Mouse (Mus musculus): Measurements from ENCODE around the gene Slc7a5. TPM values are rescaled to one million over a fixed set of nuclear protein-coding genes. Genes with fewer than 3 reads are reported as not detected.

Slc7a5 gene
- total RNA-seq, 2 experiments from 2014 or later, result 35.3 to 48.3 TPM

DNA sequence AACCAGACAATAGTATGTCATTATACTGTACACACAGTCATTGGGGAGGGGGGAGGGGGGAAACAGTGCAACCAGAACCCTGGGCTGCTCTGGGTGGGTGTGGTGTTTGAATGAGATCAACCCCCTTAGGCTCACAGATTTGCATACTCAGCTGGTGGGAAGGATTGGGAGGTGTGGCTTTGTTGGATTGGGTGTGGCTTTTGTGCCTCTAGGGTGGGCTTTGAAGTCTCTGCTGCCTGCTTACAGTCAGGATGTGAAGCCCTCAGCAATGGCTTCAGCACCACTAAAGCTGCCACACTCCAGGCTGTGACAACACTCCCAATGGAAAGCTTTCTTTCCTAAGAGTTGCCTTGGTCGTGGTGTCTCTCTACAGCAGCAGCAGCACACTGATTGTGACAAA lies 19.9 kb downstream of the Slc7a5 start:
- DNase-seq (ENCODE audit: low spot score in 2 of 2), result no peak

DNA sequence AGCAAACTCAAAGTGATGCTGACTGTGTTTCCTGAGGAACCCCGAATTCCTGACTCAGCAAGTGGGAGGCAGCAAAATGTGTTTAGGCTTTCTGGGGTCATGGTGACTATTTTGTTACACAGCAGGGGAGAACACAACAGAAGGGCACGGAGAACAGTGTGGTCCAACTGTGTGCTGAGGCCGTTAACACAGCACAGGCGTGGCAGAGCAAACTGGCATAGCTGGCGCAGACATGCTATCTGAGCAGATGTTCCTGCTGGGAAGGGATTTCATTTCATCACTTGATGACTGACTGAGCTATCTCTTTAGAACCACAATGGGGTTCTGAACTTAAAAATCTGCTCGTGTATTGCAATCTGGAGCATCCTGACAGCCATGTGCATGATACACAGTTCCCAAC lies 22.1 kb downstream of the Slc7a5 start:
- no peak for DNase-seq (ENCODE audit: low spot score in 2 of 2)

DNA sequence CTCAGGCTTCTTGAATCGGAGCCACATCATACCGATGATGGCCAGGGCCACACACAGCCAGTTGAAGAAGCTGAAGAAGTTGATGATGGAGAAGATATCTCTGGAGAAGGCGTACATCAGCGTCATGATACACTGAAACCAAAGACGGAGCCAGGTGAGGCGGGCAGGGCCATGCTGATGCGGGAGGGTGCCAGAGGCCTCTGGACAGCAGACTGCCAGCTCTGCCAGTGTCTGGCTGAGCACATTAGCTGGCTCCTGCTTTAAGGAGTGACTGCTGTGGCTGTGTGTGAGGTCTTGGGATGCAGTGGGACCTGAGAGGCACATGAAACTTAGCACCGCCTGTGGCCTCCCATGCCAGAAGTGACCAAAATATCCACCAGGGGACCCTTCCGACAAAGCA lies 22.5 kb downstream of the Slc7a5 start:
- no peak for DNase-seq (ENCODE audit: low spot score in 2 of 2)

DNA sequence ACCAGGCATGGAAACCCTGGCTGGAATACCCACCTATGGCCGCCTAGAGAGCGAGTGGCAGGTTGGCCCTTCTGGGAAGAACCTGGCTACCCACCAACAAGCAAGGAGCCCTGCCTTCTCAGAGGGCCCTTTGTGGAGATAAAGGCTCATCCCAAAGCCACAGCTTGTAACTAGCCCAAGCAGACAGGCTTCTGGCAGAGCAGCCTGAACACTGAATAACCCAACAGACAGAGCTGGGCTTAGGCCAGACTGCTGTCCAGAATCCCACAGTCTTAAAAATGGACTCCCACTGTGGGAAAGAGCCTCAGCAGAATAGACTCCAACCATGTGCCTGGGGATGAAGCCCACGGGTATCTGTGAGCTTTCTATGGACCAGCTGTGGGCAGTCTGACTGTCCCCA lies 23.3 kb downstream of the Slc7a5 start:
- DNase-seq (ENCODE audit: low spot score in 2 of 2), result no peak

DNA sequence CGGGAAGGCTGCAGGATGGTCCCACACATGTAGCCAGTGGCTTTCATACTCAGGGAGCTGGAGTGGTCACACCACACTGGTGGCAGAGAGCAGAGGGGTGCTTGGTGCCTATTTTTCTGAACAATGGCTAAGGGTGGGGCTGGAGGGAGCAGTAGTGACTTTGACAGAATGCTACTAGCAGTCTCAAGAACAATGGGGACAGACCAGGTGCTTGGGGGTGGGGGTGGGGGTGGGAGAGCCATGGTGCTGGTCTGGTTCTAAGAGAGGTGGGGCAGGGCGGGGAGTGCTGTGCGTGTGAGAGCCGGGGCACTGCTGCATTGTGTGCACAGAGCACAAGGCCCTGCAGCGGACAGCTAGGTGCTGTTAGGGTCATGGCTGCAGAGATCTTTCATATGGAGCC lies 25.6 kb downstream of the Slc7a5 start:
- no peak for DNase-seq (ENCODE audit: low spot score in 2 of 2)

DNA sequence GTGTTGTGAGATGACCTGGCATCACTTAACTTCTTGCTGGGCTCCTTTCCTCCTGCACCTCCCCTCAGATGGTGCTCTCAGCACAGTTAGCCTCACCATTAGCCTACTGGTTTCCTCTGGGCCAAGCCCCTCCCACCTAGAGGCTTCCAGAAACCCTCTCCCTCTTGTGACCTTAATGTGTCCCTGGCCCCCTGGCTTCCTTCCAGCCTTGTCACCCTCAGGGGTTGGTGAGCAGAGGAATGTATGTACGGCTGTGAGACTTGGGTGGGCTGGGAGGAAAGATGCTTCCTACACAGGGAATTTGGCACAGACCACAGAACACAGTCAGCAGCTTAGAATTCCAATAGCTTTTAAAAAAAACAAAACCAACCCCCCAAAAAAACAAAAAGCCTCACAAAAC lies 26.7 kb downstream of the Slc7a5 start:
- DNase-seq (ENCODE audit: low spot score in 2 of 2), result no peak

DNA sequence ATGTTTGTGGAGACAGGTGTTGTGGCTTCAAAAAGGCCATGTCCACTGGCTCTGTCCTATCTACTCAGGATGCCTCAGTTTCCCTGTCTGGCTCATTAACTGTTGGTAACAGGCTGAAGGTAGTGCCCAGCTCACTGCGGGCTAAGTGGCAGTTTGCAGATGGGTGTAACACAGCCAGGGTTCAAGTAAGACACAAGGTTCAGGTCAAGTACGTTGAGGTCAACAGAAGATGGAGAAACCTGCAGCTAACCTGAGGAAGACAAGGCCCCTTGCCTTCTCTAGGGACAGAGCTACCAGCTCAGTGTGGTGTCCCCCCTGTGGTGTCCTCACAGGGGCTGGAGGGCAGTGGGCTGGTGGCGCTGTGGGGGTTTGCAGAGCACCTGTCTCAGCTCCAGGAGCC lies 27.8 kb downstream of the Slc7a5 start:
- DNase-seq (ENCODE audit: low spot score in 2 of 2), result no peak

DNA sequence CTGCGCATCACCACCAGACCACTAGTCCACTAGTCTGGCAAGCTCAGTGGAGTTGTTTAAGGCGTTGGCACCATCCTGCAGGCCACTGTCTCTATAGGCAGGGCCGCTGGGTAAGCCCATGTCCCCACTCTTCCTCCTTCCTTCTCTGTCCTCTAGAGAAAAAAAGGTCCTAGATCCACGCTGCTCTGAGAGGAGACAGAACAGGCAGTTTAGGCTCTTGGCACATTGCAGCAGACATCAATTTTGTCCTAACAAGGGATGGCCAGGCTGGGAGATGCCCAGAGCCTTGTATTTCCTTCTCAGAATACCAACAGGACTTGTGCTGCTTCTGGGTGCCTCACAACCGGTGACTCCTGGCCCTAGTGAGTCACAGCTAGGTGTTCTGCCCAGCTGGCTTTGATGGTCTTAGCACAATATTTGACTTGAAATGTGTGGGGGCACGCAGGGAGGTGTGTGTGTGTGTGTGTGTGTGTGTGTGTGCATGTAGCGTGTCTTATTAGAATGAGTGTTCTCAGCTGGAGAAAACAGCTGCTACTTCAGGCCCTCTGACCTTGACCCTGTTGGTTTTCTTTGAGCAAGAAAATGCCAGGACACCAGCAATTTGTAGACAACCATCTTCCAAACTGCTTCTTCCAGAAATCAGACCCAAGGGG lies 29.5 kb downstream of the Slc7a5 start:
- DNase-seq (ENCODE audit: low spot score in 2 of 2), result no peak

DNA sequence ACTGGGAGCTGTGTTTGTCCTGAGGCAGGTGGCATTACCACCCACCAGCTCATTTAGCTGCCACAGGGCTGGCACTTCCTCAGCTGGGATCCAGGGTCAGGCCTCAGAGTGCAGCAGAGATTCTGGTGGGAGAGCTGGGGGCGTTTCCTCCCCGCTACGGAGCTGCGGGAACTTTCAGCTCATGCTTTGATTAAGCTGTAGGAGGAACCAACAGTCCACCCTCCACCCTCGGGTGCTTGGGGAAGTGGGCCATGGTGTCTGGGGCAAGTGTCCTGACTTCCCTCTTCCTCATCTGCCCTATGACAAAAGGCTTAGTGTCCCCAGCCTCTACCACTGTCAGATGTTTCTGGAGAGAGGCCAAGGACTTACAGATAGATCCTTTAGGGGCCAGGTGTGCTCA lies 30.3 kb downstream of the Slc7a5 start:
- no peak for DNase-seq (ENCODE audit: low spot score in 2 of 2)

DNA sequence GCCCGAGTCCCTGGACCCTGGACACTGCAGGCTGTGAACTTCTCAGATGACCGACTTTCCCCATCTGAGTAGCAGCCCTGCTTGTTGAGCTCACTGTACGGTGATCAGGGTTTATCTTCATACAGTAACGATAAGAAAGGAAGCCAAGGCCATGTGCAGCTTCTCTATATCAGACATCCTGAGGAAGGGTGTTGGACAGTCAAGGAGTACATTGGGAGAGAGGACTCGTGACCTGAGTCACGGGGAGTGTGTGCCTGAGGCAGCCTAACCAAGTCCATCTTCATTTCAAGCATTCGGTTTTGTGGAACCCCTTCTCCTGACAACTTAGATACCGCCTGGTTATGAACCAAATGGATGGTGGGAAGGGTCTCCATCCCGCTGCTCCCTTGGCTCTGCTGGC lies 32.0 kb downstream of the Slc7a5 start:
- DNase-seq (ENCODE audit: low spot score in 2 of 2), result no peak

DNA sequence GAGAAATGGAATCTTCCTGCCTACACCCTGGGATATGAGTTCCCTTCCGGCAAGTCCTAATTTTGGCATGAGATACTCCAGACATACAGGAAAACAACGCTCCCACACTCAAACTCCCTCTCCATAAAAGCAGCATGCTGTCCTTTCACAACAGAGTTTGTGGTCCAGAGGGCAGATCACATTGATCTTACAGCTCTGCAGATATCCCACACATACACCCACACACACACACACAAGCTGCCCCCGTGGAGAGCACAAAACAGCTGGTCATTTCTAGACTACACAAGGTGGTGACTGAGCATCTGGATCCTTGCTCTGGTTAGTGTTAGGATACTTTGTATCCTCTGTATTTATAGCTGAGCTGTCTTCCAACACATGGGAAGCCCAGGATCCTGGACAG lies 32.4 kb downstream of the Slc7a5 start:
- no peak for DNase-seq (ENCODE audit: low spot score in 2 of 2)

DNA sequence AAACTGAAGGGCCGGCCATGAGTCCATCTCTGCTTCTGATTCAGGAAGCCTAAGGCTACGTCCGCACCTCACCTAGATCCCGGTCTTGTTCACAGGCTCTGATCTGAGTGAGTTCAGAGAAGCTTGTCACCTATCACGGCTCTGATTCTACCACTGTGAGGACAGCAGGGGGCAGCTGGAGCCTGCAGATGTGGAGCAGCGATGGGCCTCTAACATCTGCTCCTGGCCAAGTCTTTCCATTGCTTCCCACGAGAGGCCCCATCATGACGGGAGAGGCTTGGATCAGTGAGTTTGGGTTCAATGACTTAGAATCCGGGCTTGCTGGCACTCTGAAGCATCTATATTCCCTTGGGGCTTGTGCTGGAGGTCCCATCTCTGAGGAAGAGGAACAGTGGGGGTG lies 33.5 kb downstream of the Slc7a5 start:
- peak; percentile 48 to 50 for DNase-seq (ENCODE audit: low spot score in 2 of 2)

DNA sequence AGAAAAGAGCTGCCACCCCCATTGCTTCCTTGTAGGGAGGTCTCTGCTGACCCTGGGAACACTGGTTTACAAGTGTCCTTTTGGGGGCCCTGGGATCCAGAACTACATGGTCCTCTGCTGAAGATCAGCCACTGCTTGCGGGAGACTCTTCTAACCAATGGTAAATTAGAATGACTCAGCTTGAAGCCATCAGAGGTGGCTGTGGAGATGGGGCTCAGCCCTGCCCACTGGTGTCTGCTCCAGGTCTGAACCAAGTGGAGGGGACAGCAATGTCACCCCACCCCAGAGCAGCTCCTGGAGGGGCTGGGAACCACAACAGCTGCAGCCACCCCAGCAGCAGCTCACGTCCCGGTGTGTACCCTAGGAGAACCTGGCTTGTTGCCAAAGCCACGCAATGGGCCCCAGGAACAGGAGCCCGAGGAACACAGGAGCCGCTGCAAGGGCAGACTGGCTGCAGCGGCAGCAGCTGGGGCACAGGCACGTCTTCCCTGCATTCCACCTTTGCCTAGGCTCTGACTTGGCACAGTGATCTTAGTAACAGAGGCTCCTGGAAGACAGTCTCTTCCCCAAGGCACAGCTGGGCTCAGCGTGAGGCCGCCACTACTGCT lies 35.6 kb downstream of the Slc7a5 start:
- peak in 1 of 2 experiments; percentile 23 for DNase-seq (ENCODE audit: low spot score in 2 of 2)

DNA sequence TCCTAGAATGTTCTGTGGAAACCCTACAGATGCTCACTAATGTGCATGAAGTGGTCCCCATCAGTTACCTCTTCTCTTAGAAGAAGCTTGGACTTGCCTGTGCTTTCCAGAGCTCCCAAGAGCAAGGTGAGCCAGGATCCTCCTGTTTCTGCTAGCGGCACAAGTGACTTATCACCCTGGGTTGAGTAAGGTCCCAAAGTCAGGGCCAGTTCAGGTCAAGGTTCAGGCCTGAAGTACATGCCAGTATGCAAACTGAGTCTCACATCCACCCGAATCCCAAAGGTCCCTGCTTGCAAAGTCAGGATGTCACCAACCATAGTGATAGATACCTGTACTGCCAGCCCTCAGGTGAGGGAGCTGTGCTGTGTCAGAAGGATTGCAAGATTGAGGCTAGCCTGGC lies 37.3 kb downstream of the Slc7a5 start:
- DNase-seq (ENCODE audit: low spot score in 2 of 2), result no peak

DNA sequence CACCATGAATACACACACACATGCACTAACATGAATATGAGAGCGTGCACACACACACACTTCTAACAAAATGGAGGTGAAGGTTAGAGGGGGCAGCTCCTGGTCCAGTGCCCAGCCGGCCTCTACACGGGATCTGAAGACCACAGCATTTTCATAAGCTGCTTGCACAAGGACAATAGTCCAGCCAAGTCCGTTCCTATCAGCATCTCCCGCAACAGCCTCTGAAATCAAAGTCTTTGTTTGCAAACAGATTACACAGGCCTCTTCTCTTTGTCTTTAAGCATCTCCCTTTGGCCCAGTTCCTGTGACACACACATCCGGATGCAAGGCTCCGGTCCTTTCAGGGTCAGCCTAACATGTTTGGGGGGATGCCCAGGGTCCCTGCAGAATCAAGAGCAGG lies 38.6 kb downstream of the Slc7a5 start:
- DNase-seq (ENCODE audit: low spot score in 2 of 2), result no peak

DNA sequence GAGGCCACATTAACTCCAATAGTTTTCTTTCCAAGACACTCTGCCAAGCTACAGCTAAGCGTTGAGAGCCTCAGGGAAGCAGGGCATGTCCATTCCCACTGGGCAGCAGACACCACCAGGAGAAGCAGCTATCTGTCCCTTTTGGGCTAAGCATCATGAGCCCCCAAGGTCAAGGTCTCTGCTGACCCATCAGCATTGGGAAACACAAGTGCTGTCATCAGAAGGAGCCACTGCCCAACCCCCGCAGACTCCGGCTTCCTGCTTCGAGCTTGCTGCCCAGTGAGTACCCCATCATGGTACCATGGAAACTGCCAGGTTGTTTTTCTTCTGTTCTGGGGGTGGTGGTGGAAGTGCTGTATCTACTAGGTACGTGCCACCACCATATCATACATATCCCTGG lies 39.3 kb downstream of the Slc7a5 start:
- peak in 1 of 2 experiments; percentile 43 for DNase-seq (ENCODE audit: low spot score in 2 of 2)

DNA sequence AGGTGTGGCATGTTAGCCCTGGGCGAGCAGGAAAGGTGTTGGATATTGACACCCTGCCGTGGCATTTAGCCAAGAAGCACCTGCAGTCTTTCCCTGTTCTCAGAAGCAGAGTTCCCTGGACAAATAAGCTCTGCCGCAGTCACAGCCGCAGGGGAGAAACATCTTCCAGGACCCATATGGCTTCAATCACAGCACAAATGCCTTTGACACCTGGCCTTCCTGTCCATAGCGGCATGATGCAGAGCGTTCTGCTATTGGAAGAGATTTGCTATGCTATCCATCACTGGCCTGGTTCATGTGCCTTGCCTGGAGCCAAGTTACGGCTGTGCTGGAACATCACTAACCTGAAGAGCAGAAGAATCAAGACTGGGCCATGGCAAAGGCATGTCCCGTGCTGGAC lies 42.1 kb downstream of the Slc7a5 start:
- DNase-seq (ENCODE audit: low spot score in 2 of 2), result no peak

DNA sequence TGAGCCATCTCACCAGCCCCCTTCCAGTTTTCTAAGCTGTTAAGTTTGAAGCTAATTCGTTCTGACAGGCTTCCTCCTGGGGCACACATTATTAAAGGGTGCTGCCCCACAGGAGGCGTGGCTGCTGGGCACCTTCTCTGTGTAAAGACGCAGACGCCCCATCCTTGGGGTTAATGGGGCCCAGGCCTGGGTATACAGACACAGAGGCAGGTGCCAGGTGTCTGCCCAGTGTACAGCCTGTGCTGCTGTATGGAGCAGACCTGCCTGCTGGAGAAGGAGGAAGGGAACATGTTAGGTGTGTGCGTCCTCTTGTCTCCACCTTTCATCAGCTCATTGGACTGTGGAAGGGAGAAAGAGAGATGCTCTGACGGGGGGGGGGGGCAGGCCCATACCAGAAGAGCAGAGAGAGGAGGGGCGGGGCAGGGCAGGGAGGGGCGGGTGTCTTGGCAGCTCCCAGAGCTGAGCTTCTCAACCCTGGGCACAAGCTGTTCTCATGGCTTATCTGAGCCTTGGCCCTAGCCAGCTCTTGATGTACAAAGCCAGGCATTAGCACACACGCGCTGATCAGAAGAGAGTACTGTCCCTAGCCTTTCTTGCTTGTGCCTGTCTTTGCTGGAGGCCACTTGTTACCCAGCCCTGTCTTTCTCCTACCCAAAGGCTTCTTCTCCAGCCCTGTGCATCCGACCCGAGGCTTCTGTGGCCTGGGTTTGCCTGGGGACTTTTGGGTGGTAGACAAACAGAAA lies 45.5 kb downstream of the Slc7a5 start:
- no peak for DNase-seq (ENCODE audit: low spot score in 2 of 2)

DNA sequence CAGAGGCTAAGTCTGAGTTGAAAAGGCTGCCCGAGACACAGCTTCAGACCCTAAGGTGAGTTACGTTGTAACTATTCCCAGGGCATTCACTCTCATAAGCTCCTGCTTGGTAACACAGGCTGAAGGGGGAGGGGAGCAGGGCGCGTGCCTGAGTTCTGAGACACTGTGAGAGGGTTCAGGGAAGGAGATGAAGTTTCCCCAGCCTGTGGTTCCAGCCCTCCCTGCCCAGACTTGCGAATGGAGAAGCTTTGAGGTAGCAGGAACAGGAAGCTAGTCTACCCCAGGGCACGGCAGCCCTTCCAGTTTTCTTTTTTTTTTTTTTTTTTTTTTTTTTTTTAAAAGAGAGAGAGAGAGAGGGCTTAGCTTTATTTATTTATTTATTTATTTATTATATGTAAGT lies 46.2 kb downstream of the Slc7a5 start:
- DNase-seq (ENCODE audit: low spot score in 2 of 2), result no peak

DNA sequence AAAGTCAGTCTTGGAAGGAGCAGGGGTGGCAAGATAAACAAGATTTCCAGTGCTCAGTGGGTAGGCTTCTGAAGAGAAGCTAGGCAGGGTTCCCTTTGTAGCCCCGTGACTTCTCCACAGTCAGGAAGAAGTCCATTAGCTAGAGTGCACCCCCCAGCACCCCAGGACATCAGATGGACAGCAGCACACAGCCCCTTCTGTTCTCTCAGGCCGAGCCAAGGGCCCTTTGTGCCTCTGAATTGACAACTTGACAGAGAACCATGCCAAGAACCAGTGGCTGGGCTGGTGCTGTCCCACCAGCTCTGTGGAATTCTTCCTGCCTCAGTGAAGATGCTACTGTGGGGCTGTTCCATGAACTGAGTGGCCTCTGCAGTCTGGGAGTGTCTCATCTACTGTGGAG lies 49.7 kb downstream of the Slc7a5 start:
- DNase-seq (ENCODE audit: low spot score in 2 of 2), result no peak

DNA sequence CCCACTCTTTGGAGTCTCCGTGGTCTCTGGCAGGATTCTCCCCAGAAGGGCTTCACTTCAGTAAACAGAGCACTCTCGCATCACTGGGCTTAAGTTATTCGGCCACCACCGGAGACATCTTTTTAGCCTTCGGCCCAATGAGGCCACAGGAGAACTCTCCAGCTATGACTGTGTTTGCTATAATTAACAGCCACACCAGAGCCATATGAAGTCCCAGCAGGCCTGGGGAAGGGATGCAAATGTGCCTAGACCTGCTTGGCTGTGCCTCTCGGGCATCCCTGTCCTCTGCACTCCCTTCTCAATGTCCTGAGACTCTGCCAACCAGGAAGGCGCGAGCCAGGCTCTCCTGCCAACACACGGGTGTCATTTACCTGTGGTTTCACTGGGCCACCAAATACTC lies 50.2 kb downstream of the Slc7a5 start:
- peak in 1 of 2 experiments; percentile 16 for DNase-seq (ENCODE audit: low spot score in 2 of 2)

DNA sequence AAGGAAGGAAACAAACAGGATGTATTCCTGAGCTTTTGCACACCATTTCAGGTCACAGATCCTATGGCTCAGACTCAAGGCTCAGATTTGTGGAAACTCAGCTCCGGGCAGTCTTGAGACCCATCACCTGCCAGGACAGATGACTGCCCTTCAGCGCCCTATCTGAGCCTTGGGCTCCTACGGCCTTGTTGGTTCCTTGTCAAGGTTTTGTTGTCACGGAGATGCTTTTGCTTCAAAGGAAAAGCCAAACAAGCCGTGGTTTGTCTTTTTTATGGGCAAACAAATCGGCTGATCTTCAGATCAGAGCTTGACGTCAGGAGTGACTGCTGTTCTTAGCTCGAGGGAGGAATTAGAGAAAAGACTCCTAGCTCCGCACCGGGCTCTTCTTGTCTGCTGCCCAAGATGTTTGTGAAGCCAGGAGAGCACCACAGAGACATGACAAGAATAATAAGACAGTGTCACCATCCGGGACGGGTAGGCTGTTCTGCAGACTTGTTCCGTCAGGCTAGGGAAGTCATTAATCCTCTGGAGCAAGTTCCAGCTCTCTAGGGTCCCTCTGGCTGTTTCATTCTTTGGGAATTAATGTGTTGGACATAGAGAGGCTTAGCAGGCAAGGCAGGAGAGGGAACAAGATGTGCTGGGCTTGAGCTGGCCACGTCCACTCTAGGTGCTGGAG lies 51.3 kb downstream of the Slc7a5 start:
- peak in 1 of 2 experiments; percentile 22 for DNase-seq (ENCODE audit: low spot score in 2 of 2)
